Mouse (Mus musculus) megakaryocyte progenitor cell, adult 5-6 weeks (primary cell): ENCODE measurements at regions not wholly inside any gene's neighbourhood (a gene's known extent, or its start where the extent isn't known, plus 50 kb on each side); places are given as distances from the start of the nearest gene placed in this dataset.

Experiments
- ATAC-seq: replicated peaks from 2 replicates; pipeline ENCODE4 v1.8.0; 2016; ENCODE audit warnings: mild to moderate bottlenecking, moderate TSS enrichment, inconsistent platforms; ENCODE audit not compliant: poor library complexity

DNA sequence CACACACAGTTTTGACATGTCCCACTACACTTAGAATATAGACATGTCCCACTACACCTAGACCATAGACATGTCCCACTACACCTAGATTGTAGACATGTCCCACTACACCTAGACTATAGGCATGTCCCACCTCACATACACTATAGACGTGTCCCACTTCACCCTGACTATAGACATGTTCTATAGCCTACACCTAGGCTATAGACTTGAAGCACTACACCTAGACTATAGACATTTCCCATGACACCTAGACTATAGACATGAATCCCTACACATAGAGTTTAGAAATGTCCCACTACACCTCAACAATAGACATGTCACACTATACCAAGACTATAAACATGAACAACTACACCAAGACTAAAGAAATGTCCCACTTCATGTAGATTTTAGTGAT is 2580.9 kb downstream of the Gm37988 start:
- no peak for ATAC-seq

- ATAC-seq = no peak
Observed at GRCm38 (mm10) chr1:7393508-7393907, 2585.8 kb downstream of the Gm37988 start.

GRCm38 (mm10) chr1:7394161-7394560 is 2586.5 kb downstream of the Gm37988 start:
- no peak for ATAC-seq

DNA sequence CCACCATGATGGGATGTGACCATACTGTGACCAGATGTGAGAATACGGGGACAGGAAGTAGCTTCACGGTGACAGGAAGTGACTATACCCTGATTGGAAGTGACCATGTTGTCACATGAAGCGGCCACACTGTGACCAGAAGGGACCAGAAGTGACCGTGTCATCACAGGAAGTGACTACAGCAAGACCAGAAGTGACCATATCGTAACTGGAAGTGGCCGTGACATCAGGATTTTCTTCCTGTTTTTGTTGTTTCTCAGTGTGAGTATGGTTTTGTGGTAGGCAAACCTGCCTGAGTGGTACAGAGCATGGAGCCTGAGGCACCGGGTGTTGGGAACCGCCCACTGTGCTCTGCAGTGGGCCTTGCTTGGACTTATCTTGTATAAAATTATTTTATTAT is 2587.8 kb downstream of the Gm37988 start:
- peak; percentile 33 for ATAC-seq

GRCm38 (mm10) chr1:7396867-7397806 is 2589.4 kb downstream of the Gm37988 start:
- ATAC-seq = peak; percentile 61

DNA sequence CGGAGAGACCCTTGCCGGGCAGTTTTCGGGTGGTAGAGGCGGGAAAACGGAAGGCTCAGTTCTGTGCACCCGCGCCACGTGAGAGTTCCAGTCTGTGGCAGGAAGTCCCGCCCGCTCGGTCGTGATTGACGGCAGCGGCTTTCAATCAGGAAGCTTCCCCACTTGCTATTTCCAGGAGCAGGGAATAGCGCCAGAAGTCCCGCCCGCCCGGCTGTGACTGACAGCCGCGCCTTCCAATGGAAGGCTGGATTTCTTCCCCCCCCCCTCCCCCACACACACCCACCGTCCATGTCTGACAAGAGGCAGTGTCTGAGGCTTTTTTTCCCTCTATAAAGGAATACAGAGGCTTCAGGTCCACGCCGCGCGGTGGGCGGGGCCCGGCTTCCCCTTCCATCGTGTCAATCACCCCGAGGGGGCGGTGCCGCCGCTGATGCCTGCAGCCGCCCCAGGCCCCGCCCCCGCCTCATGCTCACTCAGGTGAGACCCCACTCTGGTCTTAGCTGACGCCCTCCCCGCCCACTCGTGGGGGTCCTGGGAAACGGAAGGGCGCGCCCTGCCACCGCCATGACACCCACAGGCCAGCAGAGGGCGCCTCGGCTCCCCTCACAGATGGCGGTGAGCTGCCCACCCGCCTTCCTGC is 2590.2 kb downstream of the Gm37988 start:
- peak; percentile 79 for ATAC-seq

DNA sequence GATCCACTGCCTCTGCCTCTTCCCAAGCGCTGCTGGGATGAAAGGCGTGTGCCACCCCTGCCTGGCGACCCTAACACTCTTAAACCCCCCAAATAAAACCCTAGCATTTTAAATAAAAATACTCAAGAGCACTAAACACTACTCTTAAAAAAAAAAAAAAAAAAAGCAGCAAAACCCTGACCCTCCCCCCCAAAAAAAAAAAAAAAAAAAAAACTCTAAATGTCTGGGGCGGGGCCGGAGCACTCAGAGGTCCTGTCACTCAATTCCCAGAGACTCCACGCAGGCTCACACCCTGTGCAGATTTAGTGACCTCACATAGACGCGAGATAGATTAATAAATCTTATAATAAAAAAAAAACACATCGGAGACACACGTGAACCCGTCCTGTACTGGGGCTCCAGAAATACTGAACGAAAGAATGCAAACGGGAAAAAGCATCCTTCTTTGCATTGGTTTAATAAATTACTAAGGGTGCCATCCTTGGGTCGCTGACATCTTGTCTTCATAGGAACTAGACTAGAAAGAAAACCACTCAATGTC is 2591.1 kb downstream of the Gm37988 start:
- ATAC-seq = no peak

DNA sequence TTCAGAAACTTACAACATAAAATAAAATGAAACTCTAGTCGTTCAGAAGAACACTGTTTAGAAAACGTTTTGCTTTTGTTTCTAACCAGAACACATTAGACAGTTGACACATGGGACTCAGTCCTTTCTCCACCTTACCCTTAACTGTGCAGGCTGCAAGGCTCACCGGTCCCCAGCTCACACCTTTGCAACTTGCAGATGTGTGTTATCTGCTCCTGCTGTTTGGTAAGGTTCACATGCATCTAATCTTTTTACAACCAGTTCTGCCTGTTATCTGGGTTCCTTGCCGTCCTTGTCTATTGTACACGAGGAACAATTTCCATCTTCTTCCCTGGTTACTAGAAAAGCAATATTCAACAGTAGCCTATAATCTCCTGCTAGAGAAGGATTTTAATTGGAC is 2598.0 kb downstream of the Gm37988 start:
- 0 out of 2 replicates have a peak, but pooled peaks have one; percentile 39 for ATAC-seq

DNA sequence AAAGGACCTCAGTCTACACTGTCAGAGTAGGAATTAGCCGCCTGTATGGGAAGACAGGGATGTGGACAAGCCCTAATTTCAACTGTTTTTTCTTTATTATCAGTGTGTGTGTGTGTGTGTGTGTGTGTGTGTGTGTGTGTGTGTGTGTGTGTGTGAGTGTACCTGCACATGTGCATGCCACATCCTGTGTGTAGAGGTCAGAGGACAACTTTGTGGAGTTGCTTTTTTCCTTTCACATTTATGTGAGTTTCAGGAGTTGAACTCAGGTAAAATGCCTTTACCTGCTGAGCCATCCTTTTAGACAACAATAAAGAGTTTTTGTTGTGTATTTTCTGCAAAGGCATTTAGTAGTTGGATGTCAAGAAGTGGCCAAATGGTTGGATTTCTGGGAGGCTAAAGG is 2606.8 kb downstream of the Gm37988 start:
- ATAC-seq = no peak

GRCm38 (mm10) chr1:7451660-7452155 is 2644.0 kb downstream of the Gm37988 start:
- ATAC-seq = no peak

- peak; percentile 70 for ATAC-seq
Observed at GRCm38 (mm10) chr1:7454931-7455330, 2647.2 kb downstream of the Gm37988 start.

- ATAC-seq = no peak
Observed at GRCm38 (mm10) chr1:7457895-7458294, 2650.2 kb downstream of the Gm37988 start.

GRCm38 (mm10) chr1:7494096-7494495 is 2686.4 kb downstream of the Gm37988 start:
- ATAC-seq = no peak

DNA sequence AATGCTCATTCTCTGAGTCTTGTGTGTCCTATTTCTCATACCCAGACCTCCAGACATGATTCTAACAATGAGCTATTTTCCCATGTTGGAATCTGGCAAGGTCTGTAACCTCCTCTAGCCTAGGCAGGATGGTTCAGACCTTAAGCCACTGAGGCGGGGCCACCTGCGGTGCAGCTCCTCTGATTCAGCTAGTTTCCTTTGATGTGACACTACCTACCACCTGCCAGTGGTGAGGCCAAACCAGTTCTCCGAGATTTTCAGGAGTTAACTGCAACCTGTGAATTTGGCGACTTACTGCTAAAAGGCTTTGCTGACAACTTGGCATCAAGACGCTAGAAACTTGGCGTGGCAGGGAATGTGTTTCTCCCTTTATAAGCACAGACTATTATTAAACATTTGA is 2691.3 kb downstream of the Gm37988 start:
- ATAC-seq = no peak

- no peak for ATAC-seq
Observed at GRCm38 (mm10) chr1:7502363-7502762, 2694.7 kb downstream of the Gm37988 start.

DNA sequence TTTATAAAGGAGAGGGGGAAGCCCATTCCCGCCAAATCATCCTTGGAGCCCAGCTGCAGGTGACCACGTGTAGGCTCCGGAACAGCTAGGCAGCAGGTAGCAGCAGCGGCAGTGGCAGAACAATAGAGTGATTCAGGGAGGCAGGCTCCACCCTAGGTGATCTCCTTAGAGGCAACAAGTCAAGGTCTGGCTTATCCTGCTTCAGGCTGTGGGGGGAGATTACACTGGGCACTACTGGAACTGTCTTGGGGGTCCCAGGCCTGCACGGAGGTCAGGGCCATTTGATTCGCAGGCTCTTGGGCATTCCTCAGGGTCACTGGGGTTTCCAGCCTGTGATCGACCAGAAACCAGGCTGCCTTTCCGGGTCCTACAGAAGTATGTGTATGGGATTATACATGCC is 2711.1 kb downstream of the Gm37988 start:
- no peak for ATAC-seq

- no peak for ATAC-seq
Observed at GRCm38 (mm10) chr1:7533506-7533905, 2725.8 kb downstream of the Gm37988 start.

GRCm38 (mm10) chr1:7535191-7535590 is 2727.5 kb downstream of the Gm37988 start:
- ATAC-seq = no peak

DNA sequence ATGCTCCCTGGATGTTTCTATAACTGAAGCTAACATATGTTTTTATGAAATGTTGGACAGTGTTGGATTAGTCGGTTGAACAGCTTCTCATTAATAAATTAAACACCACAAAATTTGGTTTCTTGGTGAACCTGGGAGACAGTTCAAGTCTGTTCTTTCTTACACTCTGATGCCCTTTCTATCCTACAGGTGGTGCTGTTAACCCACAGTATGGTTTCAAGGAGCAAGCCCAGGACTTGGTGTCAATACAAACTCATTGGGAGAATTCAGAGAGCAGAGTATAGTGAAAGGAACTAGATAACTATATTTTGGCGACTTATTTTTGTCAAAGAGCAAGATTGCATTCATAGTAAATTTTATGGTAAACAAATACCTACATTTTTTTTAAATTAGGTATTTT is 2735.8 kb downstream of the Gm37988 start:
- ATAC-seq = peak; percentile 78

DNA sequence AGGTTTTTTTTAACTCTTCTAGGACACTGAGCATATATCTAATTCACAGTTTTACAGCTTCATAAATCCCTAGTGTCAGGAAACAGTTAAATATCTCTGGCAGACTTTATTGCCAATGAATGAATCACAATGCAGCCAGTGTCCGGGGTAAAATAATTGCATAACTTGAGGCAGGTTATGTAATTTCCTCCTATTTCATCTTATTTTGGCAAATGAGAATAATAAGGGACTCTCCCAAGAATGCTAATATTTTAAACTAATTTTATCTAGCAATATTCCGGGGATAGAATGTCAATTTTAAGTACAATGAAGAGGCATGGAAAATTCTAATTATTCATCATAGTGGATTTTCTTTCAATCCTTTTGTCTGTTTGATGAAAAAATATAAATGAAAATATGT is 2740.6 kb downstream of the Gm37988 start:
- ATAC-seq = no peak

- ATAC-seq = no peak
Observed at GRCm38 (mm10) chr1:7574787-7575186, 2767.1 kb downstream of the Gm37988 start.

- no peak for ATAC-seq
Observed at GRCm38 (mm10) chr1:7586409-7586808, 2778.7 kb downstream of the Gm37988 start.
